Mouse (Mus musculus) liver, embryonic 15.5 days (tissue): Measurements from ENCODE around the gene Agmo. TPM values are rescaled to one million over a fixed set of nuclear protein-coding genes. Genes with fewer than 3 reads are reported as not detected.

Experiments used
- polyA plus RNA-seq: library from polyadenylated mRNA; unstranded; fragments of >200 nt; fragmentation: Nextera tagmentation; extraction: Ambion mirVana; gene quantifications from 2 replicates; pipeline ENCODE4 v1.2.1, GENCODE M21; 2015

Gene Agmo
- polyA plus RNA-seq, 1 experiment from 2014 or later = 14.3 TPM

Other genes starting within 250 kb of the Agmo start
- 0.28 and 0.47 TPM in 2 replicates for gene Meox2, start 133.1 kb upstream of the Agmo start, polyA plus RNA-seq